8 mouse cellular contexts compared by ENCODE assay signal in the genomic region with DNA sequence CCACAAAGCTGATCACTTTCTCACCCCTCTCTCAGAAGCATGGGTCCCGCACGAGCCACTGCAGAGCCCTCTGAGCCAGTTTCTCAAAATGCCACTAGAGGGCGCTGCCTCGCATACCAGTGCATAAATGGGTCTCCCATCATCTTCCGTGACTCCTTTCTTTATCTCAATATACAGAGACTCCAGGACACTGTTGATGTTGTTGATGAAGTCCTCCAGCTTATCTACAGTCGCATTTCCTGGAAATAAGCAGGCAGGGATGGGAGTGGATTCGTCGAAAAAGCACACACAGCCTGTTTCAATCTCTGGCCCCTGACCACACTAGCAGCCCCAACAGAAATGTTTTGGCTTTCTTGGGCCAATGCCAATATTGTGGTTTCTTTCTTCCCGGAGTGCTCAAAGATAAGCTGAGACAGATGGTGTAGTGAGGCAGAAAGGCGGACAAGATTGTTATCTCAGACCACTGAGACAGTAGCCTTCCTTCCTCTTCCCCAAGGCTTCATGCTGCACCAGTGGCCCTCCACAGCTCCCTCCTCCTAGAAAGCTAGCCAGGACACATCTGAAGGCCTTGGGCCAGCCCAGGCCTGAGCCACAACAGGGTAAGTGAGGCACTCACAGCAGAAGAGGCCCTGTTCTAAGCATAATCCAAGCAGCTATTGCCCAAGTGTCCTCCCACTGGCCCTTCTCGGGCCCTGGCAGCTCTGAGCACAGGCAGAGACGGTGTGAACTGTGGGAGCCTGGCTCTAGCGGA. TPM values are rescaled to one million over a fixed set of nuclear protein-coding genes. Genes with fewer than 3 reads are reported as not detected.
DNase-seq lines count a peak whose midpoint lies in the region; ATAC-seq and TF ChIP-seq lines count a peak whose summit lies in the region.

No protein-coding gene starts in this region.

- peak overlapping the region; percentile 81 for H3K27ac ChIP-seq in gastrocnemius, adult 2 months
- H3K27ac ChIP-seq in hindbrain, postnatal 0 days = peak overlapping the region; percentile 70
- peak overlapping the region; percentile 59; the same call in 1 of the 2 replicates for H3K27ac ChIP-seq in left cerebral cortex, adult 2 months

- 34% methylated on average over 13 of the region's 13 CpGs for WGBS in hindbrain, postnatal 0 days

- H3K4me2 ChIP-seq in hindbrain, postnatal 0 days (ENCODE audit: low read depth, low read length) = no peak overlapping the region

- H3K9me3 ChIP-seq in hindbrain, postnatal 0 days (ENCODE audit: low read length) = no peaks in the 10 kb centered on the region

- DNase-seq in WW6 (ENCODE audit: low read depth, low spot score) = peak; percentile 54
- peak; percentile 73 to 79 for DNase-seq in cerebellum, postnatal 4 days (ENCODE audit: low spot score in 2 of 2)
- peak; percentile 83 for DNase-seq in gastrocnemius, adult 2 months
- DNase-seq in hindbrain, postnatal 0 days (ENCODE audit: low spot score) = peak; percentile 91
- peak; percentile 74 to 80 for DNase-seq in left cerebral cortex, adult 2 months (ENCODE audit: extremely low spot score in 1 of 2, low spot score in 2 of 2)
- DNase-seq in right cerebral cortex, adult 2 months (ENCODE audit: low spot score in 2 of 2) = peak; percentile 82 to 83
- DNase-seq in urinary bladder, postnatal 10 days (ENCODE audit: low spot score) = peak; percentile 36

- intact Hi-C loops in gastrocnemius, adult 2 months (cut with DNase I) = loop anchor here (2.0 kb wide), 3 partner anchors 21 to 167 kb away; no protein-coding TSS in a partner anchor
- intact Hi-C loops in left cerebral cortex, adult 2 months (cut with DNase I) = loop anchor here (1.0 kb wide), 1 partner anchor 109 kb away; no protein-coding TSS in a partner anchor

- peaks cover 15% of the 10 kb centered on the region for H3K36me3 ChIP-seq in hindbrain, postnatal 0 days (ENCODE audit: insufficient read depth, low read length)

- H3K4me1 ChIP-seq in hindbrain, postnatal 0 days (ENCODE audit: insufficient read depth, low read length) = peaks cover 14% of the 10 kb centered on the region; the same call in 1 of the 2 replicates

- H3K27me3 ChIP-seq in hindbrain, postnatal 0 days (ENCODE audit: insufficient read depth, low read length) = no peaks in the 10 kb centered on the region

- ATAC-seq in hindbrain, postnatal 0 days = peak; percentile 57
- peak; percentile 77 for ATAC-seq in megakaryocyte, adult 5-6 weeks (ENCODE audit: poor library complexity, severe bottlenecking)

- peak overlapping the region; percentile 55 for H3K4me3 ChIP-seq in gastrocnemius, adult 2 months
- H3K4me3 ChIP-seq in hindbrain, postnatal 0 days (ENCODE audit: low read length) = no peak overlapping the region
- no peak overlapping the region for H3K4me3 ChIP-seq in left cerebral cortex, adult 2 months

- TF ChIP-seq CTCF in gastrocnemius, adult 2 months (IDR thresholded peaks at IDR 0.05) = peak; percentile 98
- peak; percentile 93 for TF ChIP-seq CTCF in hindbrain, postnatal 0 days (IDR thresholded peaks at IDR 0.05; ENCODE audit: low read depth)
- TF ChIP-seq CTCF in left cerebral cortex, adult 2 months (IDR thresholded peaks at IDR 0.05) = peak; percentile 96

- peak overlapping the region; percentile 17; the same call in 1 of the 2 replicates for H3K9ac ChIP-seq in hindbrain, postnatal 0 days (replicated peaks; ENCODE audit: low read length)

RNA-seq across cellular contexts. Expression of gene Nsmce1, which starts 19.2 kb away (rescaled TPM):
- 10 to 100 TPM in 1 of 2 experiments, 1 to 10 TPM in 1; 10.0 to 12.0 TPM for total RNA-seq in gastrocnemius, adult 2 months (2021)
- total RNA-seq in hindbrain, postnatal 0 days (2014; rRNA removed) = 21.3 and 27.8 TPM in 2 replicates
- polyA plus RNA-seq in hindbrain, postnatal 0 days (2015; fragmentation: Nextera tagmentation; extraction: Ambion mirVana) = 87.9 and 88.6 TPM in 2 replicates
- total RNA-seq in left cerebral cortex, adult 2 months (2021) = 10 to 100 TPM; 13.8 to 14.4 TPM
- 62.5 and 74.2 TPM in 2 replicates for total RNA-seq in megakaryocyte, adult 5-6 weeks (2015)
- 73.6 and 73.8 TPM in 2 replicates for total RNA-seq in megakaryocyte, adult 5-6 weeks (2017)

RNA-seq across cellular contexts. Expression of gene Kdm8, which starts 27.7 kb away (rescaled TPM):
- 1 to 10 TPM; 7.1 to 7.5 TPM for total RNA-seq in gastrocnemius, adult 2 months (2021)
- total RNA-seq in hindbrain, postnatal 0 days (2014; rRNA removed) = 7.2 and 7.5 TPM in 2 replicates
- polyA plus RNA-seq in hindbrain, postnatal 0 days (2015; fragmentation: Nextera tagmentation; extraction: Ambion mirVana) = 4.1 and 5.0 TPM in 2 replicates
- 1 to 10 TPM; 4.2 to 4.7 TPM for total RNA-seq in left cerebral cortex, adult 2 months (2021)
- total RNA-seq in megakaryocyte, adult 5-6 weeks (2015) = 2.0 and 2.9 TPM in 2 replicates
- total RNA-seq in megakaryocyte, adult 5-6 weeks (2017) = 2.8 and 6.5 TPM in 2 replicates

Comparison
In these comparisons a context has a peak if more than half of its experiments do, and no peak if none do; other contexts are left out.
1. DNase-seq: peak in every context shown above with its lines; median percentile 91 in hindbrain, postnatal 0 days; 83 in gastrocnemius, adult 2 months; 82 in right cerebral cortex, adult 2 months; 77 in left cerebral cortex, adult 2 months; 76 in cerebellum, postnatal 4 days; 54 in WW6; 36 in urinary bladder, postnatal 10 days.